Mouse (Mus musculus): Measurements from ENCODE around the gene Pramef6.
"Not testable (repeated sequence)": the region's sequence is repeated elsewhere in the genome, so short reads cannot be mapped to it uniquely, and the experiment has no call there.

The Pramef6 gene

DNA sequence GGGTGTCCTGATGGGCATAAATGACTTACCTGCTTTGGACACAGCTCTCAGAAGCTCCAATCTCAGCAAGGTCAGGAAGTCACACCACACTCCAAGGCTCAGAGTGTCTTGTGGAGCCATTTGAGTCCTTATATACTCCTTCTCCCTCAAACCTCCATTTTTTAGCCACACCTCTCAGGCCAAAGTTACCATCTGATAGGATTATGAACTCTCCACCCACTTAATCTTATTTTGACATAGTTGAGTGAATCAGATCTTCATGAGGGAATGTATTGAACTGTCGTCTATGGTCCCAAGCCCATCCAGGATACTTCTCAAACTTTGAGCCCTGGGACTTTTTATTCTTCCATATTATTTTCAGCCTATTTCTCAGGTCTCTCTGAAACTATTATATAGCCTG is at the start of gene Pramef6:
Pramef6 (minus strand) TSS at position 101 of the 400 bp plus-strand sequence.
- not testable (repeated sequence) for DNase-seq (ENCODE audit: low read depth, low spot score)

- DNase-seq (ENCODE audit: low read depth, low spot score), result not testable (repeated sequence)
Measured at GRCm38 (mm10) chr4:143894406-143894805, 5.8 kb downstream of the Pramef6 start.

DNA sequence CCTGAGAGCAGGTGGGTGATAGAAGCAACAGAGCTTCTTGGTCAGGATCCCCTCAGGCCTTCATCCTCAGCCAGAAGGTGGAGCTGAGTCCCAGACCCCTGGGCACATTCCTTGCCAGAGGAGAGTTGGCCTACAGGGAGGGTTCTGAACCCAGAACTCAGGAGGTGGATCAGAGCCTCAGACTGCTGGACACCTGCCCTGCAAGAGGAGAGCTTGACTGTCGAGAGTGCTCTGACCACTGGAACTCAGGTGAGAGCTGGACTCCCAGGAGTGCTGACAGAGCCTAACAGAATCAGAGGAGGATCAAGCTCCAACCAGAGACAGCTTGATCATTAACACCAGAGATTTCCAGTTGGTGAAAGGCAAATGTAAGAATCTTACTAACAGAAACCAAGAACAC is 17.8 kb downstream of the Pramef6 start:
- not testable (repeated sequence) for DNase-seq (ENCODE audit: low read depth, low spot score)

DNA sequence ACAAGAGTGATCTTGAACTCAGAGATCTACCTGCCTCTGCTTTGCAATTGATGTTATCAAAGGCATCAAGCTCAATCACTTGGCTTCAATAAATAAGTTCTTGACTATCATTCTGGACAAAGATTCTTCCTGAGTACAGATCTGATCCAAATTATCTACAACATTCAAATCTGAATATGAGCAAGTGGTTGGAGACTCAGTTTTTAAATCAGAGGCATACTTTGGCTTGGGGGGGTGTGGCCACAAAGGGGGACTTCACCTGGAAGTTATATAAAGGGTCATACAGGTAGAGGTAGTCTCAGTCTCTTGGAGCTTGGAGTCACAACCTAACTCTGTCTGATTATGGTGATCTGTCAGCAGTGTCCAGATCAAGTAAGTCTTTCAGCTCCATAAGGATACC is 54.0 kb downstream of the Pramef6 start, which contains the start of gene Gm13103:
Gm13103 (plus strand) TSS at position 301 of the 400 bp plus-strand sequence.
- not testable (repeated sequence) for DNase-seq (ENCODE audit: low read depth, low spot score)

Data from c-Kit-negative CD71-positive TER-119-positive erythroid progenitor cells, embryonic 14.5 days (primary cell).